Mouse (Mus musculus): ENCODE data around the gene Nmu. TPM values are rescaled to one million over a fixed set of nuclear protein-coding genes. Genes with fewer than 3 reads are reported as not detected.

The Nmu gene
- polyA plus RNA-seq, 1 experiment: 0.14 TPM

- DNase-seq (ENCODE audit: low read depth): peak; percentile 97
Observed at GRCm38 (mm10) chr5:76321249-76322196, 42.1 kb downstream of the Nmu start.

DNA sequence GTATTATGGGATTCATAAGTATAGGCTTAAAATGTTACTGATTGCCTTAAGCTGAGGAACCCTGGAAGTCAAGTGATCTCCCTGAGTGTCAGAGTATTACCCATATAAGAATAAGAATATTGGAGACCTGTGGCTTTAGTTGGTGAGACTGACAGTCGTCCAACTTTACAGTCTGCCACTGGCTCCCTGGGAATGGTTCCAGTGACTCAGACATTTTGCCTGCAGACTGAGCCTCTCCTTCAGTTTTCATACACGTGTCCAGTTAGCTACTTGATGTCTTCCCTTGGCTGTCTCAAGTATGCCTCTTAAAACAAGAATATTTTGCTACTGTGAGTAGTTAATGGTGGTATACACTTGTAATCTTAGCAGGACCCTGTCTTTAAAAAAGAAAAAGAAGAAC lies 55.4 kb downstream of the Nmu start:
- DNase-seq (ENCODE audit: low read depth): no peak

DNA sequence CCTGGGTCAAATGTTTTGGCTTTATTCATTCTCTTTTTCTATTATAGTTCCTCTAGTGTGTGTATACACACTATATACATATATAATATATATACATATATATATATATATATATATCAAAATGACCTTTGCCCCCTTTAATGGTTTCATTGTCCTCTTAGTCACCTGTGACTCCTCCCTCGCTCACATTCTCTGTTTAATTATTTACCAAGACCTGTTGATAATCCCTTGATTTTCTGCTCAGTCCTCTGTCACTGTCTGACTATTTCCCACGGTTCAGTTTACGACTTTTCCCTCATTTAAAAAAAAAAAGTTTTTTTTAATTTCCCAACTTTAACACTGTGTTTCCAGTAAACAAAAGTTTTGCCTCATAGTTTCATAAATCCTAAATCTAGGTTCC lies 57.3 kb downstream of the Nmu start:
- no peak for DNase-seq (ENCODE audit: low read depth)

GRCm38 (mm10) chr5:76305616-76306015 lies 58.0 kb downstream of the Nmu start:
- DNase-seq (ENCODE audit: low read depth): no peak

GRCm38 (mm10) chr5:76304452-76305341 lies 58.9 kb downstream of the Nmu start, which contains the start of gene Clock:
Gene Clock (minus strand): TSS chr5:76304792.
- DNase-seq (ENCODE audit: low read depth): no peak

DNA sequence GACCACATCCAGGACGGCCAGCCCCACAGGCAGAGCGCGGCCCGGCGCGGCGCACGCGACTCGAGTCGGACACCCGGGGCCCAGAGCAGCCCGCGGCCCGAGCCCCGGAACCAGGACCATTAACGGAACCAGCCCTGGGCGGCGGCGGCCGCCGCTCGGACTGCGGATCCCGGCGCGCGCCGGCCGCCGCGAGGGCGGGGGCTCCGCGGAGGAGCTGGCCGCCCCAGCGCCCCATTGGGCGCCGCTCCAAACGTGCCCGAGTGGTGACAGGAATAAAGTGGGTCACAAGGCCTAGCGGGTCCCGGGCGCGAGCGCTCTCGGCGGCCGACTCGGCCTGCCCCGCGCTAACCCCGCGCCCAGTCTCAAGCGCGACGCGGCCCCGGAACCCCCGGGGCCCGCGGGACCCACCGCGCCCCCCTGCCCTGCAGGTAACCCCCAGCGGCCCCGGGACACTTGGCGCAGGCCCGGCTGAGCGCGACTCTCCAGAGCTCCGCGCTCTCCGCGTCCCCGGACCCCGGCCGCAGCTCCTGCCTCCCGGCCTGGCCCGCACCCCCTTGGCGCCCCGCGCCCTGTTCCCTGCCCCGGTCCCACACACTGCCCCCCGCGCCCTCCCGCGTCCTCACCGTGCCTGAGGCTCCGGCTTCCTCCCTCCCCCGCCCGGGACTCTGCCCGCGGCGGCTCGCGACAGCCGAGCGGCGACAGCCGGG lies 59.7 kb downstream of the Nmu start:
- no peak for DNase-seq (ENCODE audit: low read depth)

- DNase-seq (ENCODE audit: low read depth): no peak
Observed at GRCm38 (mm10) chr5:76303379-76303744, 60.2 kb downstream of the Nmu start.

DNA sequence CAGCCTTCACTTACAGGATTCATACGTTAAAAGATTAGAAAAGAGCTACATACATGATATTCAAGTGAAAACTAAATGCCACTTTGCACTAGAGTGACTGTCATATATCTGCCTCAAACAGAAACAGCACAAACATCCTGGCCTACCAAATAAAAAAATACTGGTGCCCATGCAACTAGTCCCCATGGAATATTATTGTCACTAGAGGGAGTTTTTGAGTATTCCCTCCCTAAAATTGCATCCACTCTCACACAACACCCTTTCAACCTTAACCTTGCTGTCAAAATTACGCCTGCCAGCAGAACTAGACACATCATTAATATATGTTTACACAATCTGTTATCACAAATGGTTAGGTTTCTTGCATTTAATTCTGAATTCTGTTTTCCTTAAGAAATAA lies 61.6 kb downstream of the Nmu start:
- DNase-seq (ENCODE audit: low read depth): no peak

GRCm38 (mm10) chr5:76289234-76289691 lies 74.3 kb downstream of the Nmu start:
- DNase-seq (ENCODE audit: low read depth): no peak

GRCm38 (mm10) chr5:76288256-76288655 lies 75.3 kb downstream of the Nmu start:
- DNase-seq (ENCODE audit: low read depth): no peak

GRCm38 (mm10) chr5:76287062-76287461 lies 76.5 kb downstream of the Nmu start:
- no peak for DNase-seq (ENCODE audit: low read depth)

GRCm38 (mm10) chr5:76285699-76286098 lies 77.9 kb downstream of the Nmu start:
- DNase-seq (ENCODE audit: low read depth): no peak

DNA sequence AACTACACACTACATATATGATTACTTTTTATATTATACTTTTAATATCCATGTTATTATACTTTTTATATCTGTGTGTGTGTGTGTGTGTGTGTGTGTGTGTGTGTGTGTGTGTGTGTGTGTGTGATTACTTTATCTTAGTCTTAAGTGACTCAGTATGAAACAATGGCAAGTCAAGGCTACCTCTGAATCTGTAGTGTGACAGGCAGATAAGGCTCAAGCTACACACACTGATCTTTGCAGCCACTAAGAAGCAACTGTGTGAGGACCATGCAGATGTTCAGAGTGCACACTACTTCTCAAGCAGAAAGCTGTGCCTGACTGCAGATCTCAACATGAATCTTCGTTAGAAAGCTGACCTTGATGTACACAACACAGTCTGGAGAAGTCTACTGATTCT lies 79.7 kb downstream of the Nmu start:
- DNase-seq (ENCODE audit: low read depth): no peak

Other genes with a start within 250 kb of the Nmu start
- gene Srd5a3, start 223.5 kb downstream of the Nmu start, polyA plus RNA-seq (2012; rRNA removed): 48.7 and 52.0 TPM in 2 replicates
- gene Tmem165, start 179.9 kb downstream of the Nmu start, polyA plus RNA-seq (2012; rRNA removed): 50.2 and 51.2 TPM in 2 replicates
- 16.5 and 25.3 TPM in 2 replicates for gene Clock, start 59.0 kb downstream of the Nmu start, polyA plus RNA-seq (2012; rRNA removed)
- gene Pdcl2, start 32.6 kb downstream of the Nmu start, polyA plus RNA-seq (2012; rRNA removed): 0.19 TPM in 1 of 2 replicates, not detected in the other
- not detected in 2 replicates for gene Gm7271, start 120.3 kb upstream of the Nmu start, polyA plus RNA-seq (2012; rRNA removed)
- 31.4 and 35.0 TPM in 2 replicates for gene Exoc1, start 165.5 kb upstream of the Nmu start, polyA plus RNA-seq (2012; rRNA removed)
- gene Cep135, start 224.9 kb upstream of the Nmu start, polyA plus RNA-seq (2012; rRNA removed): 1.3 and 1.5 TPM in 2 replicates